Mouse (Mus musculus) c-Kit-negative CD71-positive TER-119-positive erythroid progenitor cells, embryonic 14.5 days (primary cell): Measurements from ENCODE around the gene Itga11.
"Not testable (repeated sequence)": the region's sequence is repeated elsewhere in the genome, so short reads cannot be mapped to it uniquely, and the experiment has no call there.

ENCODE experiments used
- DNase-seq: peaks from one replicate; pipeline ENCODE4 v3.0.0-alpha.2; 2013; ENCODE audit warnings: low read depth, low spot score

Gene Itga11

DNA sequence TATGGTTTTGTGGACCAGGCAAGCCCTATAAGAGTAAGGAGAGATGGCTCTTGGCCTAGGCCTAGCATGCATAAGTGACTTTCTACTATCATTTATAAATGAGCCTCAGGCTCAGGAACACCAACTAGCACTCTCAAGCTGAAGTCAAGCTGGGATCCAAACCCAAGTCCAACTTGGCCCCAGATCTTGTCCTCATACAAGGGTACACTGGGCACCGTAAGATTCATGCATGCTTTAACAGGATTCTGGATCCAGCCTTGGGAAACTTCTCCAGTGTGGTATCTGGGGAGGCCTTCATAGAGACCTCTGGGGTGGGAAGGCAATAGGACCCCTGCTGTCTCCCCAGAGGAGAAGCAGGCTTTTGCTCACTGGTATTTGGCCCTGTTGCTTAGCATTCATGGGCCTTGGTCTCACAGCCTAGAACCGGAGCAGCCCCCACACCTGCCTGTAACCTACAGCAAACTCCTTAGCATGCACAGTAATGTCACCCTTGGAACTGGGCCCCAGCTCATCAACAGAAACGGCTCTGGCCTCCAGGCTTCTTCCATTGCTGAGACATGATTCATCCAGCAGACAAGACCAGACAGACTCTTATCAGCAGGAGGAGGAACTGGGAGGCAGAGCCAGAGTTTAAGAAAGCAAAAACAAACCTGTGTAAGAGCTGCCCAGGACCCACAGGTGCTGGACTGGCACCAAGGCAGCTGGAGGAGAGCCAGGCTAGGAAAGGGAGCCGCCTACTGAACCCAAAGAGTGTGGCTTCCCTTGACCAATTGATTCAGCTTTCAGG, 140.4 kb downstream of the Itga11 start:
- DNase-seq, result no peak

DNA sequence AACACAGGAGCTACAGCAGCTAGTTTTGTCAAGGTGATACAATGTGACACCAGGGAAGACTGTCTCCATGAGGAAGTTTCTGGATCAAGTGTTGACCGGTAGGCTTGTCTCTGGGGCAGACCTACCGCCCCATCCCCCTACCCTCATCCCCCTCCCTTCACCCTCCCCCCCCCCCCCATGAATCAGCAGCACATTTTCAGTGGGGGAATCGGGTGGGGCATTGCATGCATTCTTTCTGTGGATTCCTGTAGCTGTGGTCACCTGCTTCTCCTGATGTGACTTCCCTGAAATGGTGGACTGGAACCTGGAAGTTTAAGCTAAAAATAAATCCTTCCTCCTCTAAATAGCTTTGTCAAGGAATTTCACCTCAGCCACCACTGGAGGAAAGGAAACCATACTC, 141.9 kb downstream of the Itga11 start:
- no peak for DNase-seq

- not testable (repeated sequence) for DNase-seq
These were observed 142.3 kb downstream of the Itga11 start for GRCm38 (mm10) chr9:62819910-62820309.

GRCm38 (mm10) chr9:62820829-62821228, 143.2 kb downstream of the Itga11 start:
- no peak for DNase-seq

- no peak for DNase-seq
These were observed 144.2 kb downstream of the Itga11 start for GRCm38 (mm10) chr9:62821811-62822210.

DNA sequence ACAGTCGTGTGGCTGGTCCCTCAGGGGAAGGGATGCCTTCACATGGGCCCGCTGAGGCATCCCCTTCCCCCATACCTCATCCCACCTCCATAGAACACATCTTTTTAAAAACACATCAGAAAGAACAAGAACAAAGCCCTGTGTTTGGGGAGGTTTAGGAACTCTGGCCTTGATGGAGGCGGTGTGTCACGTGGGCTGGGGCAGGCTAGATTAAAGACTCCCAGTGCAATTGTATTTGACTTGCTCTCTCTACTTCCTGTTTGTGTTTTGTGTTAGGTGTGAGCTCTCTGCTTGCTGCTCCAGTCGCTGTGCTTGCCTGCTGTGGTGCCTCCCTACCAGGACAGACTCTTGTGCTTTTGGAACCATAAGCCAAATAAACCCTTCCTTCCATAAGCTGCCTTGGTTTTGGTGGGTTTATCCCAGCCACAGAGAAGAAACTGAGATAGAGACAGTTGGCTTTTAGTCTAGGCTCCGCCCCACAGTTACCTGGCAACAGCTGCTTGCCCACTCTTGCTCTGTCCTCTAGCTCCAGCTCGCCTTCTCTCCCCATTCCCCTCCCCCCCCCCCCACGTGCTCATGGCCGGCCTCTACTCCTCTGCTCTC, 148.3 kb downstream of the Itga11 start:
- no peak for DNase-seq

- no peak for DNase-seq
These were observed 148.8 kb downstream of the Itga11 start for GRCm38 (mm10) chr9:62826456-62826855.

DNA sequence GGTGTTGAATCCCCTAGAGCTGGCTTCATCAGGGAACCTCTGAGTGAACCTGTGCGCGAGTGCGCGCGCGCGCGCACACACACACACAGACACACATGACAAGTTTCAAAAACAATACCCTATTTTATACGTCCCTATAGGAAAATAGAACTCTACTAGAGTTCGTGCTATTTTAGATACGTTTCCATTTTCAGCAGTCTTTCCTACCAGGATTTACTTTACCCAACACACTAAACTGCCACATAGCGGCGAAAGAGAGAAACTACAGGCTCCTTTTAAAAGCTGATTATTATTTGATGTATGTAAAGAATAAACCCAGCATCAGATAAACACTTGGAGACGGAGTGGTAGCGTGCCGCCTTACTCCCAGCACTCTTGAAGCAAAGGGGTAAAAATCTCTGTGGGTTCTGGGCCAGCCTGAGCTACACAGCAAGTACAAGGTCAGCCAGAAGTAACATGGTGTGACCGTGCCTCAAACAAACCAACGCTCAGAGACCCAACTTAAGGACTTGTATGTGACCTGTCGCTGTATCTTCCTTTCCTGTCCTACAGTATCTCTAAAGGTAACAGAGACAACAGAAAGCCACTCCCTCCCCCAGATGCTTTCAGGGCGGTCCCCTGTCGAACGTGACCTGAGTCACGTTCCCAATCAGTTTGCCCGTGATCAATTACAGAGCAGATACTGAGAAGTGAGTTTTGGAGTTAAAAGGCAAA, 150.5 kb downstream of the Itga11 start:
- DNase-seq, result no peak

GRCm38 (mm10) chr9:62828662-62829086, 151.0 kb downstream of the Itga11 start:
- DNase-seq, result peak; percentile 89

- no peak for DNase-seq
These were observed 152.3 kb downstream of the Itga11 start for GRCm38 (mm10) chr9:62829877-62830276.
